Mouse (Mus musculus) layer of hippocampus, adult 2 months (tissue): ENCODE data around the gene S1pr3. TPM values are rescaled to one million over a fixed set of nuclear protein-coding genes. Genes with fewer than 3 reads are reported as not detected.

Experiments used
- DNase-seq, 2 experiments: peaks; one replicate each; pipeline ENCODE4 v3.0.0; 2022; ENCODE audit warnings: low spot score in 2 of 2
- H3K27ac ChIP-seq: fragments of 200-600 bp; 2 replicates; pipeline ENCODE4 v1.8.1; 2022
- H3K4me3 ChIP-seq: fragments of 200-600 bp; 2 replicates; pipeline ENCODE4 v1.8.1; 2022; ENCODE audit warnings: mild to moderate bottlenecking
- CTCF ChIP-seq: fragments of 200-600 bp; conservative IDR thresholded peaks from 2 replicates; pipeline ENCODE4 v1.8.1; 2022; ENCODE audit warnings: antibody characterized with exemption, mild to moderate bottlenecking, moderate library complexity
- total RNA-seq, 2 experiments: library from RNA; stranded (reverse); gene quantifications; 2 replicates each; pipeline ENCODE4 v1.2.3; 2021

S1pr3 gene
- total RNA-seq, 2 experiments from 2014 or later: 5.2 to 5.4 TPM

DNA sequence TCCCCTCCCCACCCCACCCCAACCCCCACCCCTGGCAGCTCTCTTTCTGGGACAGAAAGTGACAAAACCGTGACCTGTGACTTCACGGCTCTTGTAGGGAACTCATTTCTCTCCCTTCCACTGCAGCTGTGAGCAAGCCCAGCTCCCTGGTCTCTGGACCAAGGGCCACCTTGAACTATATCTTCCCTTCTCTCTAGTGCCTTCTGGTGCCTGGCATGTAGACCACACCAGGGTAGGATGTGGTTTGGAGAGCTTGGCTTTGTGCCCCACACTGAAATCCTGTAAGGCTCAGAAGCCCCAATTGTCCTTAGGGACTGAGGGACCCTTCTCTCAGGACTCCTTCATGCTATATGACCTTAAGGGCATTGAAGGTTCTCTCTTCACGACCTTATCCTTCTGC lies 24.9 kb downstream of the S1pr3 start:
- H3K27ac ChIP-seq: no peak overlapping the region
- no peak overlapping the region for H3K4me3 ChIP-seq
- DNase-seq: no peak
- TF ChIP-seq CTCF: no peak

- peak; percentile 77 for TF ChIP-seq CTCF
- no peak overlapping the region for H3K4me3 ChIP-seq
- DNase-seq: no peak
- H3K27ac ChIP-seq: no peak overlapping the region
These were observed 26.0 kb downstream of the S1pr3 start for GRCm38 (mm10) chr13:51434460-51434859.

- DNase-seq: no peak
- Histone ChIP-seq H3K27ac (no peak overlapping the region), H3K4me3 (no peak overlapping the region)
- TF ChIP-seq CTCF: no peak
These were observed 26.7 kb downstream of the S1pr3 start for GRCm38 (mm10) chr13:51435146-51435545.

DNA sequence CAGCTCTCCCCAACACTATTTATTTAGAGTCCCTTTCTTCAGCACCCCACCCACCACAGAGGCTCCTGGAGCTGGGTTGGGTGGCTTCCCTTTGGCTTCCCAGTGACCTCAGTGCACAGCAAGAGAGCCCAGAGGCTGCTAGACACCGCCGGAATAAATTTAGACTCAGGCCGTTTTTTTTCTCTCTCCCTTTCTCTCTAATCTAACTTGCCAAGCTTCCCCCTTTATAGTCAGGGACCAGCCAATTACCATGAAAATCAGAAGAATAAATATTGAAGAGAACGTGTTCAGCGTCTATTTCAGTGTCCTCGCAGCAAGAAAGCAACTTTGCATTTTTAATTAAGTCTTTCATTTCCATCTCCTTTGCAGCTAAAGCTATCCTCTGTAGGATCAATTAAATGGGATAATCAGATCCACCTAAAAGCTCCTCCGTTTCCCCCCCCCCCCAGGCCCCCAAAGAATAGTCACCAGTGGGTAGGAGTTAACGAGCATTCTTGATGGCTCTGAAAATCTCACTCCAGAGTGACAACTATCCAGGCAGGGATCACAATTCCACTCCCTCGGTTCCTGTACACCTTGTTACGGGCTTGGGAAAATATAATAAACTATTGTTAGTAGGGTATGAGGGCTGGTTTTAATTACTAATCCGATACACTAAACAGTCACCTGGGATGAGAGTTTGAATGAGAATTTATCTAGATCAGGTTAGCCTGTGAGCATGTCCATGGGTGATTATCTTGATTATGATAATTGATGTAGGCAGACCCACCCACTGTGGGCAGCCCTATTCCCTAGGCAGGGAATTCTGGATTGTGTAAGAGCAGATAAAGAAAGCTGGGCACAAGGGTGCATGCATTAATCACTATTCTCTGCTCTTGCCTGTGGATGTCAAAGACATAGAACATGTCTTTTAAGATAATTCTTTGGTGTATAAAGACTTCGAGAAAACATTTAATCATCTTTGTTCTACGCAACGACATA lies 29.0 kb downstream of the S1pr3 start:
- Histone ChIP-seq H3K4me3 (no peak overlapping the region), H3K27ac (no peak overlapping the region)
- no peak for DNase-seq
- TF ChIP-seq CTCF: no peak

- no peak for DNase-seq
- H3K27ac ChIP-seq: no peak overlapping the region
- TF ChIP-seq CTCF: no peak
- H3K4me3 ChIP-seq: no peak overlapping the region
These were observed 34.5 kb downstream of the S1pr3 start for GRCm38 (mm10) chr13:51442922-51443321.

- TF ChIP-seq CTCF: no peak
- no peak overlapping the region for H3K27ac ChIP-seq
- no peak overlapping the region for H3K4me3 ChIP-seq
- DNase-seq: no peak
These were observed 38.1 kb downstream of the S1pr3 start for GRCm38 (mm10) chr13:51446550-51446949.

DNA sequence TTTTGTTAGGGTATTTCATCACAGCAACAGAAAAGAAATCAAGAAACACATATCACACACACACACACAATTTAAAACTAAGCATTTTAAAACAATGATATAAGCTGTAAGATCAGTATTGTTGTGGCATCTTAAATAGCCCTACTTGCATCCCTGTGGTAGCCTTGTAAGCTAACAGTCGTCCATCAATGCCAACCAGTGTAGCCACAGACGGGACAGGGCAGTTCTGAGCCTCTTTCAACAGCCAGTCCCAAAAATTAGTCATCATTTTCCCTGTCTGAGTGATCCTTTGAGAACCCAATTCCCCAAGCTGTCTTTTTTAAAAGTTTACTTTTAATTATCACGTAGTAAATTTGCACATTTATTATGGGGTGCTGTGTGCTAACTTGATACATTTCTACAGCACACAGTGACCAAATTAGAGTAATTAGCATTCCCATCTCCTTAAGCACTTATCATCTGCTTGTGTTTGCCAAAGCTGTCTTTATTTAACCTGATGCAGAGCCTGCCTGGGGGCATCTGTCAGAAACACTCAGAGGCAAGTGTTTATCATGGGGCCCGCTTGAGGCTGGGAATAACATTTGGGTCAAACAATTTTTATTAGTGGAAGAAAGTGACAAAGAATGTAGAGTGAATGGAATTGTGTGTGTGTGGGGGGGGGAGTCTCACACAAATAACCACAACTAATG lies 47.9 kb downstream of the S1pr3 start:
- Histone ChIP-seq H3K27ac (no peak overlapping the region), H3K4me3 (no peak overlapping the region)
- no peak for DNase-seq
- TF ChIP-seq CTCF: no peak

- Histone ChIP-seq H3K4me3 (no peak overlapping the region), H3K27ac (no peak overlapping the region)
- TF ChIP-seq CTCF: no peak
- no peak for DNase-seq
These were observed 55.9 kb downstream of the S1pr3 start for GRCm38 (mm10) chr13:51464294-51464693.

GRCm38 (mm10) chr13:51466117-51466841 lies 57.8 kb downstream of the S1pr3 start:
- no peak overlapping the region for H3K4me3 ChIP-seq
- no peak for DNase-seq
- TF ChIP-seq CTCF: no peak
- H3K27ac ChIP-seq: no peak overlapping the region

- H3K4me3 ChIP-seq: no peak overlapping the region
- no peak for DNase-seq
- TF ChIP-seq CTCF: no peak
- H3K27ac ChIP-seq: no peak overlapping the region
These were observed 60.3 kb downstream of the S1pr3 start for GRCm38 (mm10) chr13:51468697-51469250.

Other genes starting within 250 kb of the S1pr3 start
- under 1 TPM in 1 of 2 experiments, not detected in 1; 0.31 TPM for gene Nxnl2, start 237.6 kb upstream of the S1pr3 start, total RNA-seq
- gene Shc3, start 160.8 kb downstream of the S1pr3 start, total RNA-seq: 100 to 1,000 TPM; 120 to 127 TPM
- gene Cks2, start 236.6 kb downstream of the S1pr3 start, total RNA-seq: 1 to 10 TPM; 1.9 to 2.8 TPM
- gene Secisbp2, start 243.1 kb downstream of the S1pr3 start, total RNA-seq: 10 to 100 TPM; 22.5 to 22.9 TPM